Mouse (Mus musculus): ENCODE results near the gene Tmpo.
"Not testable (repeated sequence)": the region's sequence is repeated elsewhere in the genome, so short reads cannot be mapped to it uniquely, and the experiment has no call there.

Gene Tmpo

DNA sequence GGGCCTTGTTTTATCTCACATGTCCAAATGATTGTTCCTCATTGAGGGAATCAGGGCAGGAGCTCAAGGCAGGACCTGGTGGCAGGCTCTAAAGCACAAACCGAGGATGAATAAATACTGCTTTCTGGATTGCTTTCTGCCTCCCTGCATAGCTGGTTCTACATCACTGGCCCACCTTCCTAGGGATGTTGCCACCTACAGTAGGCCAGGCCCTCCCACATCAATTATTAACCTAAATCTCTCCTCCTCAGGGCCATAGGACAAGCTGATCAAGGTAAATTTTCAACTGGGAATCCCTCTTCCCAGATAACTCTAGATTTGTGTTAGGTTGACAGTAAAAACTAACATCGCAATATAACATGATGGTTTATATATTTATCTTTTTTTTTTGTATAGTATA is 4.6 kb upstream of the Tmpo start:
- in situ Hi-C loops (cut with MboI, MseI) = no loop called here

DNA sequence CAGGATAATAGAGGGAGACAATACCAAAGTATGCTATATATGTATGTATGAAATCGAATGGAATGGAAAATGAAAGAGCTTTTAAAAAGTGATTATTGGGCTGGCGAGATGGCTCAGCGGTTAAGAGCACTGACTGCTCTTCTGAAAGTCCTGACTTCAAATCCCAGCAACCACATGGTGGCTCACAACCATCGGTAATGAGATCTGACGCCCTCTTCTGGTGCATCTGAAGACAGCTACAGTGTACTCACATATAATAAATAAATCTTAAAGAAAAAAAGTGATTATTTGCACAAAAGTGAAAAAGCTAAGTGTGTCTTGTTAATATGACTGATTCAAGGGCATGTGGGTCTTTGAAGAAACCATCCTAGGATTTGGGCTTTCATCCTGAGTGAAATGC is 3.8 kb upstream of the Tmpo start:
- in situ Hi-C loops (cut with MboI, MseI) = not testable (repeated sequence)

- in situ Hi-C loops (cut with MboI, MseI) = no loop called here
Observed at GRCm38 (mm10) chr10:91183316-91183715, 2.2 kb upstream of the Tmpo start.

- in situ Hi-C loops (cut with MboI, MseI) = no loop called here
Observed at GRCm38 (mm10) chr10:91182291-91182990, 1.3 kb upstream of the Tmpo start.

DNA sequence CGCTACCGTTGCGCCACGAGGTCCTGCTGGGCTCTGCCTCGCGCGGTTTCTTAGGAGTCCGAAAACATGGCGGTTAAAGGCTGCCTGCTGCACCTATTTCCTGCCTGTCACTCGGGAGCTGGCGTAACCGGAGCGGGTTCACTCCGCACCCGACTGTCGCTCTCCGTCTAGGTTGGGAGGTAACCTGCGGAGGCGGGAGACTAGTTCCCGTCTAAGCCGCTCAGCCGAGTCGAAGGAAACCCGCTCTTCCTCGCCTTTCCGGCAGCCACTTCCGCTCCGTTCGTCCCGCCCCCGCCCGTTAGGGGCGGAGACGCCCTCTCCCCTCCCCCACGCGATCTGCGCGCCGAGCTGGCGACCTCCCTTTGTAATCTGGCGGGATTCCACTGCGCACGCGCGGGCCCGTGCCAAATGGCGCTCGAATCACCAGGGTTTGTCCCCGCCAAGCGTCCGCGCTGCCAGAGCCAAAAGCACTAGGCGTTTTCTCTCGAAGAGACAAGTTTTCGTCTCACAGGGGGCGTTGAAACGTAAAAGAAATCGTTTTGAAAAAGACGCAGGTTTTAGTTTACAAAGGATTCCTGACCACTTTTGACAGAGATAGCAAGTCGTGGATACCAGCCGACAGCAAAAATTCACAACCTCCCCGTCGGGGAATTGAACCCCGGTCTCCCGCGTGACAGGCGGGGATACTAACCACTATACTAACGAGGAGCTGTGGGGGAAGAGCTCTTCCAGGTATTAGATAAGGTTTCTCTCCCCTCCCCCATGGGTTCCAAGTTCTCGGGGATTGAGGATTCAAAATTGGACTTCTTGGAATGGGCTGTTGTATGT is 560 bp upstream of the Tmpo start:
- in situ Hi-C loops (cut with MboI, MseI) = no loop called here

DNA sequence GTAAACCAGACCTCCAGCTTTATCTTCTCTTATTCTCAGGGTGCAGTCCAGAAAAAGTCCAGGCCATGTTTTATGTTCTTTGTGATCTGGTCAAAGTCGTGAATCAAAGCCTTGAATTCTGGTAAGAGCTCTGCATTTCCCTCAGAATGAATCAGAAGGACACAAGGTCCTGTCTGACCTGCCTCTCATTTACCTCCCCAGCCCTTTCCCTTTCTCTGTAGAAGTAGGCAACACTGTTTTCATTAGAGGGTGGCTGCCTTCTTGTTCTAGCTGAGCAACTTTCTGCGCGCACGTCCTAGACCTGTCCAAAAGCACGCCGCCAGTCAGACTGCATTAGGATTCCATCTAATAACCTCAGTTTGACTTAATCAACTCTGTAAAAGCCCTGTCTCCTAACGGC is 814 bp downstream of the Tmpo start:
- in situ Hi-C loops (cut with MboI, MseI) = no loop called here

DNA sequence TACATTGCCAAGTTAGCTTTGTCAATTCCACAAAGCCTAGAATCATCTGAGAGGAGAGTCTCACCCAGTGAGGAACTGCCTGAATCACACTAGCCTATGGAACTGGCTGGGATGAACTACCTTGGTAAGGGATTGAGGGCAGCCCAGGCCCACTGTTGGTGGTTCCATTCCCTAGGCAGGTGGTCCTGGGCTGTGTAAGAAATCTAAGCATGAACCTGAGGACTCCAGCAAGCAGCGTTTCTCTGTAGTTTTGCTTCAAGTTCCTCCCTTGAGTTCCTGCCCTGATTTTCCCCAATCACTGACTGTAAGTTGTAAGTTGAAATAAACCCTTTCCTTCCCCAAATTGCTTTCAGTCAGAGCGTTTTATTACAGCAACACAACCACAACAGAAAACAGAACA is 1.3 kb downstream of the Tmpo start:
- in situ Hi-C loops (cut with MboI, MseI) = no loop called here

GRCm38 (mm10) chr10:91177201-91177600 is 3.9 kb downstream of the Tmpo start:
- in situ Hi-C loops (cut with MboI, MseI) = no loop called here

GRCm38 (mm10) chr10:91172329-91173100 is 8.6 kb downstream of the Tmpo start:
- in situ Hi-C loops (cut with MboI, MseI) = no loop called here

DNA sequence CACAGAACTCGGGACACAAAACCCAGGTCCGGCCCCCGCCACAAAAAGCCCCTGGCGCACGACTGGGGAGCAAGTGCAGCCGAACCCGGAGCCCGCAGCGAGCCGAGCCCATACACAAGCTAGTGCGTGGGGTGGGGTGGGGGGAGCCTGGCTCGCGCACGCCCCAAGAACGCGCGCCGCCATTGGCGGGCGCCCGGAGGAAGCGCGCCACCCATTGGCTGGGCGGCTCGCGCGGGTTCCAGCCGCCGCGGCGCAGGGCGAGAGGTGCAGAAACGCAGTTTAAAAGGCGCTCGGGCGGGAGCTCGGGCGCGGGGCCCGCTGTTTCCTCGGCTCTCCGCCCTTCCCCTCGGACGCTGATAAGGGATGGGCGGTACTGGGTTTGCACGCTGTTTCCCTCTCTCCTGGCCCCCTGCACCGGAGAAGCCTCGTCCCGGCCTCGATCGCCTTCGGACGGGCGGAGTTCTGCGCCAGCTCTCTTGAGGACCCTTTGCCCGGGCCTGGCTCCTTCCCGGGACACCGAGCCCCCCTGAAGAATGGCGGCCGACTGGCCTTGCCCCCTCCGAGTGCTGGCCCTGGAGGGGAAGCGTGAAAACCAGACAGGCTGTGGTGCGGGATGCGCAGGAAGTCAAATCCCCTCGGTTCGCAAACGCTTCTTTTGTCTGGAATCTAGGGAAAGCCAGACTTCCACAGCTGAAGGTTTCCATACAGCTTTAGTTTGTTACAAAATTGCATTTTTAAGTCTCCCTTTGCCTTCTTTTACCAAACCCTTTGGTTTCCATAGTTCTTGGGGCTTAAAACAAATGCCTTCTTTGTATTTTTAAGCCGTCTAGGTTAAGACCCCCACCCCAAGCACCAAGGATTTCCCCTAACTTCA is 9.4 kb downstream of the Tmpo start:
- in situ Hi-C loops (cut with MboI, MseI) = no loop called here

- in situ Hi-C loops (cut with MboI, MseI) = no loop called here
Observed at GRCm38 (mm10) chr10:91171041-91171440, 10.1 kb downstream of the Tmpo start.

DNA sequence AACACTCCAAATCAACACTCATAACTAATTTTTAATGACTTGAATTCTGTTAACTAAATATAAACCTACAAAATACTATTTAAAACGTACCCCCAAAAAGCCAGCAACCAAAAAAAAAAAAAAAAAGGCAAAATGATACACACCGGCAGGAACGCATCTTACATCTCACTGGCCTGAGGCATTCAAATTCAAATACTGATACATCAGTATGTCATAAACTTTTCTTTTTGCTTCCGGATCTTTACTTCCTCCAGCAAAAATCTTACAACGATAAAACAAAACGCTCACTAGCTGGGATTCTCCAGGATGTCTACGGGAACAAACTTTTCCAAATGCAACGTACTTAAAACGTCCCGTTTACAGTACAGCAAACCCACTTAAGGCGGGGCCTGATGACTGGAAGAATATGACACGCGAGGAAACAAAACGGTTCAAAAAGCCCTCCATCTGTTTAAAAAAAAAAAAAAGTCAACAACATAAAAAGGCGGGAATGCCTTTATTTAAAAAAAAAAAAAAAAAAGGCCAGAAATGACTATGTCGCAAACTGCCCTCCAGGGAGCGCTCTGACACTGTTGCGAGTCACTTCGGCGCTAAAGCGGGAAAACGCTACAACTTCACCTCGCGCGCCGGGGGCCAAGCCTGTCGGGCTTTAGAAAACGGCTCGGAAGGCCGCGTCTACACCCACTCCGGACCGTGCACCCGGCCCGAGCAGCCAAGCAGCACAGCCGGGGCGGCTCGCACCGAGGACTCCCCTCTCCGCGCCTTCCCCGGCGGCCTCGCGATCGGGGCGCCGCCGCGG is 10.8 kb downstream of the Tmpo start:
- in situ Hi-C loops (cut with MboI, MseI) = no loop called here

- in situ Hi-C loops (cut with MboI, MseI) = no loop called here
Observed at GRCm38 (mm10) chr10:91169414-91170065, 11.6 kb downstream of the Tmpo start.

DNA sequence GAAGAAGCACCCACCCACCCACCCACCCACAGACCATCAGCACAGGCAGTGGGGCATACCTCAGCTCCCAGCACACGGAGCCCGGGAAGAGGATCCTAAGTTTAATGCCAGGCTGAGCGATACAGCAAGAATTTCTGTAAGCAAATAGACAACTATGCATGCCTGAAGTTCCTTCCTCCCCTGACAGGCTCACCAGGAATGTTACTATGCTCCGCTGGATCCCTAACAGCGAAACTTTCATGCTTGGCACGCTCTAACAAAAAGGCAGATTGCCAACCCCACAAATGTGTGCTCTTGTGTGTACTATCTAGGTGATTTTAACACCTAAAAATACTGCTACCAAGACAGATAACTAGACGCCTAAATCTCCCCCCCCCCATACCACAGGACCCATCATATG is 13.8 kb downstream of the Tmpo start:
- in situ Hi-C loops (cut with MboI, MseI) = no loop called here

GRCm38 (mm10) chr10:91166890-91167289 is 14.2 kb downstream of the Tmpo start:
- in situ Hi-C loops (cut with MboI, MseI) = no loop called here

GRCm38 (mm10) chr10:91165850-91166249 is 15.3 kb downstream of the Tmpo start:
- in situ Hi-C loops (cut with MboI, MseI) = no loop called here

- in situ Hi-C loops (cut with MboI, MseI) = no loop called here
Observed at GRCm38 (mm10) chr10:91164491-91164890, 16.6 kb downstream of the Tmpo start.

DNA sequence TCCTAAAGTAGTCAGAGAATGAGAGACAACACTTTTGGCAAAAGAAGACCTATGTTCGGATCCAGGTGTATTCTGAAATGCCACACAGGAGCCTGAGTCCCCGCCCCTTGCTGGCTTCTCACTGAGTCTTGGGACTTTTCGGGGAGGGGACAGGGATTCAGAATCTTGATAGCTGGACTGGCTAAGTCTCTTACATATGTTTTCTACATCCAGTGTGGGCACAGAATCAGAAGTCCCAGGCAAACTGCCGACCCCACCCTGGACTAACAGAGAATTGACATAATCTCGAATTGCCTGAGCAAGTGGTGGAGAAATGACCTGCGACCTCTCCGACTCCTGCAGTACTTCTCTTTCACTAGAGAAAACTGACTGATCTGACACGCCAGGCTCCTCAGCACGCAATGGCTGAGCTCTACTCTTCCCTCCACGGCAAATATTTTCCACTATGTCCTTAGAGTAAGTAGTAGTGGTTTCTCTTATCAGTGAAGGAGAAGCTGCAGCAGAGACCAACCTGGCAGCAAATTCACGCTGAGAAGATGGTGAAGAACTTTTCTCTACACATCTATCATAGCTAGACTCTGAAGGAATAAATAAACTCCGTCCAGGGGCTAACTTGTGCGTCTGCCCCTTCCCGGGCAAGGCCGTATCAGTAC is 18.5 kb downstream of the Tmpo start:
- in situ Hi-C loops (cut with MboI, MseI) = no loop called here

DNA sequence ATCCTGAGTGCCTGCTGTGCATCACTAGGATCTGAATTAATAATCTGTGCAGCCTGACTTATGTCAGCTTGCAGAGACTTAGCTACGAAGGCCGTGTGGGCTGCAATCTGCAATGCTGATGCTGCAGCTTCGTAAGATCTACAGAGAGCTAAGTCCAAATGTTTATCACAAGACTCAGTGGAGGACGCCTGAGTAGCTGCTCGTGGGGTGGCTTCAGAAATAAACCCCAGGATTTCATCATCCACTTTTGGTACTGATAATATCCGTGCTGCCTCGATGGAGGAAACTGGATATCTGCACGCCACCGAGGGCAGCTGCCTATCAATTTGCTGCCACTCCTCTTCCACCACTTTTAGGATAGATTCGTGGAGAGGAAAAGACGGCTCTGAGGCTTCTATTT is 19.0 kb downstream of the Tmpo start:
- in situ Hi-C loops (cut with MboI, MseI) = no loop called here

DNA sequence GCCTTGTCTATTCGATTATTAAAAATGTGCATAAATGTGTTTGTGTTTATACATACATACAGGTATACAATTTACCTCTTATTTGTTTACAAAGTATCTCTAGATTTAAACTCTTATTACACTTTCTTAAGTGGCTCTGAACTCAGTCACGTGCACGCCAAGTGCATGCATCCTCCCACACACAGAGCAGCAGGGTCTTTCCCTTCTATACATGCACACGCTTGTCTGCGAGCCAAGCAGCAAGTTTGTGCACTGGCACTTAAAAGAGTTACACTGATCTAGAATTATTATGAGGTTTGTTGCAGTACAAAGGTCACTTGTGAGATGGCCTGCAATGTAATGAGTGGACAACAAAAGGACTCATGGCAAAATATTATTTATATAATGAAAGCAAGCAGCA is 20.1 kb downstream of the Tmpo start:
- in situ Hi-C loops (cut with MboI, MseI) = no loop called here

Data from regulatory T cell (primary cell).